Mouse (Mus musculus) skeletal muscle tissue, adult 2 months (tissue): ENCODE data around the gene Tcp10b.
"Not testable (repeated sequence)": the region's sequence is repeated elsewhere in the genome, so short reads cannot be mapped to it uniquely, and the experiment has no call there.

Source experiments
- DNase-seq: peaks from one replicate; pipeline ENCODE4 v3.0.0-alpha.2; 2012; ENCODE audit warnings: low read depth, low spot score

Gene Tcp10b

GRCm38 (mm10) chr17:13060804-13061203 is at the start of gene Tcp10b:
TSS of gene Tcp10b (plus strand) at chr17:13061104.
- DNase-seq: not testable (repeated sequence)

GRCm38 (mm10) chr17:13013316-13013715 is 47.6 kb upstream of the Tcp10b start:
- no peak for DNase-seq

DNA sequence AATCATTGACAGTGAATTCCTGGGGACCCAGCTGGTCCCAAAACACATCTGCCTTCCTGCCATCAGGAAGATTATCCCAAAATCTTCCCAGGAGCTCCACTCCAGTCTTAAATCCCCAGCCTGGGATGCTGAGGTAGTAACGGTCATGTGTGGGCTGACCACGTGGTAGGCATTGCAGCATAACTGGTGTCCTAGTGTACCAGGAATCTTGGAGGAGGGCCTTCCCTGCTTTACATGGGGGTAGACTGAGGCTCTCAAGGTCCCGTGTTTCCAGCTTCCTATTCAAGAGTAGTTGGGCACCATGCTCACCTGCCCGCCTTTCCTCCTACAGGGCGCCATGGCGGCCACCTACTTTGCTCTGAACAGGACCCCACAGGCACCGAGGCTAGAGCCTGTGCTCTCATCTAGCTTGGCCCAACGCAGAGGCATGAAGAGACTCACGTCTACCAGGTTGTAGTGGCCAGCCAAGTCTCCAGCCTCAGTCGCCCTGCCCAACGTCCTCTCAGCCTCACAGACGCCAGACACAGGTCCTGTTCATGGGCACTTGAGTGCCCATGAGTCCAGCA is 24.2 kb upstream of the Tcp10b start:
- not testable (repeated sequence) for DNase-seq

GRCm38 (mm10) chr17:13043846-13044673 is 16.8 kb upstream of the Tcp10b start:
- DNase-seq: peak; percentile 37

DNA sequence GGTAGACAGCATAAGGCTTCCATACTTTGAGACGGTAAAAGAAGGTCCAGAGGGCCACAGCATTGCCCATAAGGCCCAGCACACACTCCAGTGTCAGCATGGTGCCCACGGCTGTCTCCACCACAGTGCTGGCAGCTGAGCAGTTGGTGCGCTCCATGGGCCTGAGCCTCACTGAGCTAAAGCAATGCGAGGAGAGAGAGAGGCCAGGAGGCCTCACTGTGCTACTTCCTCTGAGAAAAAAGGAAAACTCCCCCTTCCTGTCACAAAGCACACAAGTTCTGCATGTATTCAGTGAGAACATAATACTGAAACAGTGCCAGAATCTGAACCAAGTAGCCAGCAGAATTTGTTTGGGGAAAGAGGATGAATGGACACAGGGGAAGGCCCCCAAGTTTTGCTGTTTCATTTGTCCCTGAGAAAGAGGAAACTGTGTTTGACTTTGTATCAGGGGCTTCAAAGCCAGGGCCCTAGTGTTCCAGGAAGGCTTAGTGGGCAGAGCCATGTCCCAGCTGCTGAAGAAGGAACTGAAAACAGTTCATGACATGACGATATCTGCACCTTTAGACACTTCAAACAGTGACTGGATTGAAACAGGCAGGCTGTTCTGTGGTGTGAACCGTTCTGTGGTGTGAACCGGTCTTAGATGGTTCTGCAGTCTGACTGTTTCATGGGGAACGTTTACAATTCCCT is 8.6 kb upstream of the Tcp10b start, which contains the start of gene Gpr31b:
Gpr31b (minus strand) TSS at position 173 of the 690 bp plus-strand sequence.
- DNase-seq: not testable (repeated sequence)

- not testable (repeated sequence) for DNase-seq
Measured at GRCm38 (mm10) chr17:13062882-13063281, 2.0 kb downstream of the Tcp10b start.

DNA sequence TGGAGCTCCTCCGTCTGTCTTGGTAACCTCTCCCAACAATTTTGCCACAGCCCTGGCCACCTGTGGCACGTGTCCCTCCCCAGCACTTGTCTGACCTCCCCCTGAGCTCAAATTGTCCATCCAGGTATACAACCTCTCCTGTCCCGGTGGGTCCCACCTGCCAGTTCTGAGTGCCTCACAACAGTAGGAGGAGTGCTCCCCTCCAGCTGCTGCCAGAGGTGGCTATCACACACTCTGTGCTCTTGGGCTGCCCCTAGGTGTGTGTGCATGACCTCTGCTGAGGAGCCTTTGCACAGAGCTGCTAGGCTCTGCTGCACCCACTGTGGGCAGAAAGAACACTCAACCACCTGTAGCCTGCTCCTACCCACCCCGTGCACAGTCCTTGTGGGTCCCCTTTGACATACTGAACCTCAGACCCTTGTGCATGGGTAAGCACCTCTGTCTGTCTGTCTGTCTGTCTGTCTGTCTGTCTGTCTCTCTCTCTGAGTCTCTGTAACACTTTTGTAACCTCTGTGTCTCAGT is 7.0 kb downstream of the Tcp10b start:
- not testable (repeated sequence) for DNase-seq

DNA sequence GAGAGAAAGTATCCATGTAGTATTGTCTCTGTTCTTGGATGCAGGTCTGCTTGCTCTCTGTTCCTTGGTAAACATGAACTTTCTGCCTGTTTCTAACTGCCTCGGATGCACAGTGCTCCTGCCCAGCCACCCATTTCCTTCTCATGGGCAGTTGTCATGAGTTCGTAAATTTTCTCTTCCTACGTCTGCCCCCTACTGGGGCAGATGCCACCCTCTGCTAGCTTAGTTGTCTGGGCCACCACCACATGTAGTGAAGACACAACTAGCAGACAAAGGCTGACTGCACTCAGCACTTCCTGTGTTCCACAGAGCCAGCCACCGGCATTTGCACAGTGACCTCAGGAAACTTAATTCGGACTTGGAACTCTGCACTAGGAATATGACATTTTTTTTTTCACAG is 8.3 kb downstream of the Tcp10b start:
- DNase-seq: not testable (repeated sequence)

GRCm38 (mm10) chr17:13091510-13091909 is 30.6 kb downstream of the Tcp10b start:
- not testable (repeated sequence) for DNase-seq

- not testable (repeated sequence) for DNase-seq
Measured at GRCm38 (mm10) chr17:13092100-13092764, 31.3 kb downstream of the Tcp10b start.

- DNase-seq: not testable (repeated sequence)
Measured at GRCm38 (mm10) chr17:13092960-13093359, 32.1 kb downstream of the Tcp10b start.

DNA sequence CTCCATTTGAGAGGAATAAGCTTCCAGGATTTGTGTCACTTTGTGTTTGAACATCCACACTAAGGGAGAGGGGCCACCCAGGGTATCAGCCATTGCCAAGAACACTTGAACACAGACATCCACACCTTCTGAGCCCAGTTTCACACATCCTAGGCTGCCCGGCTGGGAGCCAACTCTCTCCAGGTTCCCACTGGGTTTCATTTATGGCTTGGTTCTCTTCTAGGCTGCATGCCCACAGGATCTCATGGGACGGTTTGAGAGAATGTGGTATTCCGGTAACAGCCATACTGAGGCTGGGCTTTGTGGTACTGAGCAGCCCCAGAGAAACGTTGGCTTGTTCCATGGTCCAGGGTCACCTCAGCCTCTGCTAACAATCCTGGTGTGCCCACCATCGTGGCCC is 45.7 kb downstream of the Tcp10b start:
- not testable (repeated sequence) for DNase-seq

DNA sequence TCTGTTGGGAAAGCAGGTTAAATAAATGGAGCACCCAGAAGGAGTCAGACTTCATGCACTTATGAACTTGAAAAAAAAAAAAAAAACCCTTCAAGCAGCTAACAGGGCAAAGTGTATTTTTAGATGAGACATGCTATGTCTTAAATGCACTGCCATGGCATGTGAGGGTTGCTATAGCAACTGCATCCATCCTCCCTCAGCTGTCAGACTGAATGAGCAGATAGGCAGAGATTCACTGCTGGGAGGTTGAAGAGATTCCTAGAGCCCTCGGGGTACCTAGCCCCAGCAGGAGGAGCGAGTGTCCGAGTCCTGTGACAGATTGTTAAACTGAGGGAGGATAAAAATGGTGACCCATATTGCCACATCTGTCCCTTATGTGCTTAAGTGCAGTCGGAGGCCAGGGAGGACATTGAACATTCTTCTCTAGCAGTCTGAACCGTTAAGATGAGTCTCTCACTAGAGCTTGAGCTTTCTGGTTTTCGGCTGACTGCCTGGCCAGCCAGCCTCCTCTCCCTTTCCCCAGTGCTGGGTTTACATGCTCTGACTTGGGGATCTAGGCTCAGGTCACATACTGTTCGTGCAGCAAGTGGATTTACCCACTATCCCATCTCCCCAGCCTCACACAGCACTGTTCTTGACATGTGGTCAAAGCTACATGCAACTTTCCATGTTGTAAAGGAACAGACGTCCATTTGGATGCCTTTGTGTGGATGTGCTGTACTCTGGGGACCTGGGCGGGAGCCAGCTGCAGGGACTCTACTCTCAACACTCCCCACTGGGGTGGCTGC is 51.8 kb downstream of the Tcp10b start:
- DNase-seq: not testable (repeated sequence)

DNA sequence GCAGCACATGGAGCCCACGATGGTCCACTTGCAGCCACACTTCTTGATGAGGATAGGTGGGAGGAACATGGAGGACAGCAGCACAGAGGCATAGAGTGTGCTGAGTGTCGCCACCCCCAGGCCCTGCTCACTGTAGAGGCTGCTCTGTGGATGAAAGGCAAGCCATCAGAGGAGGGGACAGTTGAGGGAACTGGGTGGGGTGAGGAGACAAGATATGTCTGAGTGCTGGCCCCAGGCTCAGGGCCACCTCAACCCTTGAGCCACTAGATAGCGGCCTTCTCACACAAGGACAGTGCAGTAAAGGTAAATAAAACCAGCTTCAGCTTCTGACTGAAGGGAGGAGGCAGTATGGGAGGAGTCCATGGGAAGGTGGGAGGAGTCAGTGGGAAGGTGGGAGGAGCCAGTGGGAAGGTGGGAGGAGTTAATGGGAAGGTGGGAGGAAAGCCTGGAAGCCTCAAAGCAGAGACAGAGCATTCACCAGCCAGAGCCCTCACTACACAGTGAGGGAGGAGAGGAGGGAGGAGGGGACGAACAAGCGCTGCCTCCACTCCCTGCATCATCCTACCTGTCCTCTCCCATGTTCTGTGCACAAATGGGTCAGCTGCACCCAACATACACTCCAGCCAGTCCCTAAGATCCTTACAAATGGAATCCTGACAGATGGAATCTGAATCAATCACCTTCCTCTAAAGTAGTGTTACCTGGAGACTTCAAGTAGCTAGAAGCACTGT is 62.6 kb downstream of the Tcp10b start:
- DNase-seq: not testable (repeated sequence)

GRCm38 (mm10) chr17:13124241-13124640 is 63.3 kb downstream of the Tcp10b start:
- not testable (repeated sequence) for DNase-seq

- DNase-seq: not testable (repeated sequence)
Measured at GRCm38 (mm10) chr17:13129324-13129723, 68.4 kb downstream of the Tcp10b start.

DNA sequence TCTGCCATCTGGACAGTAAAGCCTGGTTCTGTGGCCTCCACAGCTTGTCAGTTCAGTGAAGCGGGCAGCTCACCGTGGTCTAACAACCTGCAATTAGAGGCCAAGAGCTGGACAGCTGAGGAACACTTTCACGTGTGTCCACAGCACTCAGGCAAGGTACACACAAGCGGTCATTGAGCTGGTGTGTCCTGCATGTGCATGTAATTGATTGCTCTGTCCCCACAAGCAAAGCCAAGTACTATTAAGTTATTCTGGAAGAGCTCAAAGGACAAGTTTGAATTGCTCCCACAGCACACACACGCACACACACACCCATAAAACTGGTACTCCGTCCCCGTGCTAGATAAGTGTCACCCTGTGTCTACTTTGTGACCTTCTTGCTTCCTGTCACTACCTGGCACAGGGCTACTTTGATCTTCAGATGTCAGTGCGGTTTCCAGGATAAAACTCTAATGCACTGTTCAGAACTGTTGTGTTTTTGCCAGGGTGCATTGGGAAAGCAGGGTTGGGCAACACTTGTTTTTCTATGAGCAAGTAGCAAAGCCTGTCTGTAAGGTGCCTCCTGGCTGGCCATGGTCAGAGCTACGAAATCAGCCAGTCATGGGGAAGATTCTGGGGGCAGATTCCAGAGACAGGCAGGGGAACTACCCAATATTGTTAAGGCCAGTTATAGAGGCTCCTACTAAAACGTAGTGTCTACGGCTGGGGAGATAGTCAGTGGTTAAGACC is 69.0 kb downstream of the Tcp10b start:
- not testable (repeated sequence) for DNase-seq

GRCm38 (mm10) chr17:13131710-13132109 is 70.8 kb downstream of the Tcp10b start, which contains the start of gene Unc93a:
TSS of gene Unc93a (minus strand) at chr17:13131810.
- not testable (repeated sequence) for DNase-seq
